In genomic region chr6:24200644-24201484, GRCm38 (mm10) we compare ENCODE assay signal across 16 mouse cellular contexts. TPM values are rescaled to one million over a fixed set of nuclear protein-coding genes. Genes with fewer than 3 reads are reported as not detected.
A peak's percentile ranks its signal among the peaks of the same experiment; 100 is the strongest.
DNase-seq lines count a peak whose midpoint lies in the region; ATAC-seq and TF ChIP-seq lines count a peak whose summit lies in the region.
"Had no signal": no experiment of that assay in that cellular context is flagged by ENCODE, and none has a peak within 500 bp of the region (broad histone marks: within the 10 kb centered on the region; RNA-seq: fewer than 3 reads in every experiment).

No protein-coding gene starts in this region.

- WGBS in midbrain, postnatal 0 days, result 53% methylated on average over 12 of the region's 12 CpGs
- 82% methylated on average over 12 of the region's 12 CpGs for WGBS in lung, adult 2 months

- no peak overlapping the region; the same call in 1 of the 2 replicates for H3K9ac ChIP-seq in midbrain, postnatal 0 days (replicated peaks; ENCODE audit: low read length, poor library complexity, severe bottlenecking)

- H3K4me2 ChIP-seq in midbrain, postnatal 0 days (ENCODE audit: low read depth, low read length, poor library complexity, severe bottlenecking), result 0 out of 2 replicates have a peak overlapping the region, but pooled peaks have one; percentile 4

- TF ChIP-seq POLR2A in lung, adult 2 months (IDR thresholded peaks at IDR 0.05; ENCODE audit: borderline replicate concordance, extremely low read depth, low read depth, low read length), result no peak

- no peak overlapping the region for H3K27ac ChIP-seq in midbrain, postnatal 0 days (ENCODE audit: low read depth, low read length)
- H3K27ac ChIP-seq: heart, adult 2 months had no signal

- no peaks in the 10 kb centered on the region for H3K9me3 ChIP-seq in midbrain, postnatal 0 days (ENCODE audit: low read length)

- no peaks in the 10 kb centered on the region for H3K36me3 ChIP-seq in midbrain, postnatal 0 days (ENCODE audit: insufficient read depth, low read length)

- no peak for ATAC-seq in midbrain, postnatal 0 days (ENCODE audit: low FRiP score)
- ATAC-seq: activated CD4-positive, CD25-positive, alpha-beta regulatory T cell, adult 4 months; CD4-positive, CD25-positive, alpha-beta regulatory T cell, adult 4 months; intestine, embryonic 16.5 days had no signal

- no peak overlapping the region for H3K4me3 ChIP-seq in midbrain, postnatal 0 days (ENCODE audit: low read depth, low read length)
- H3K4me3 ChIP-seq in lung, adult 2 months (replicated peaks; ENCODE audit: extremely low read depth, low read depth, low read length), result no peak overlapping the region
- H3K4me3 ChIP-seq: heart, adult 2 months had no signal

- no peaks in the 10 kb centered on the region for H3K27me3 ChIP-seq in midbrain, postnatal 0 days (ENCODE audit: insufficient read depth, low read length)

- no peaks in the 10 kb centered on the region for H3K4me1 ChIP-seq in midbrain, postnatal 0 days (ENCODE audit: insufficient read depth, low read length)
- H3K4me1 ChIP-seq in lung, adult 2 months (ENCODE audit: control insufficient read depth, insufficient read depth, low read length), result no peaks in the 10 kb centered on the region

- TF ChIP-seq CTCF in midbrain, postnatal 0 days (IDR thresholded peaks at IDR 0.05), result no peak
- no peak for TF ChIP-seq CTCF in lung, adult 2 months (IDR thresholded peaks at IDR 0.05; ENCODE audit: insufficient read depth, low read length)

- peak; percentile 5 to 10 for DNase-seq in layer of hippocampus, postnatal 14 days (ENCODE audit: low spot score in 2 of 2)
- DNase-seq in layer of hippocampus, adult 9-10 months (ENCODE audit: low spot score), result no peak
- DNase-seq in cerebellum, adult 18-20 months, result peak; percentile 30 to 36
- DNase-seq in cerebellum, postnatal 10 days, result peak; percentile 29 to 35
- peak; percentile 35 for DNase-seq in midbrain, postnatal 0 days (ENCODE audit: low spot score)
- no peak for DNase-seq in kidney, postnatal 25 days
- no peak for DNase-seq in lung, adult 2 months
- DNase-seq: heart, adult 2 months; heart, postnatal 10 days; kidney, postnatal 10 days; layer of hippocampus, postnatal 36 days; lung, postnatal 4 days had no signal

RNA-seq across cellular contexts. Expression of gene Slc13a1, which starts 33.0 kb away (rescaled TPM):
- under 1 TPM; 0.21 to 0.38 TPM for total RNA-seq in layer of hippocampus, postnatal 14 days (2021)
- total RNA-seq in midbrain, postnatal 0 days (2014; rRNA removed), result not detected in 2 replicates
- polyA plus RNA-seq in midbrain, postnatal 0 days (2015; fragmentation: Nextera tagmentation; extraction: Ambion mirVana), result 0.06 and 0.22 TPM in 2 replicates
- polyA plus RNA-seq in lung, adult 2 months (2012; rRNA removed), result 0.05 TPM in 1 of 2 replicates, not detected in the other
- total RNA-seq: heart, adult 2 months; heart, postnatal 10 days had no signal
- polyA plus RNA-seq: activated CD4-positive, CD25-positive, alpha-beta regulatory T cell, adult 4 months; CD4-positive, CD25-positive, alpha-beta regulatory T cell, adult 4 months; heart, adult 2 months; limb, embryonic 11.5 days had no signal

Comparison
In these comparisons a context has a peak if more than half of its experiments do, and no peak if none do; other contexts are left out.
1. DNase-seq: peak in layer of hippocampus, postnatal 14 days (2 of 2), cerebellum, adult 18-20 months (2 of 2), cerebellum, postnatal 10 days (2 of 2) and midbrain, postnatal 0 days (single experiment); none in layer of hippocampus, adult 9-10 months (single experiment), kidney, postnatal 25 days (0 of 2) and lung, adult 2 months (single experiment).